Mouse (Mus musculus) embryonic facial prominence, embryonic 11.5 days (tissue): ENCODE results near the gene Gm10272. TPM values are rescaled to one million over a fixed set of nuclear protein-coding genes. Genes with fewer than 3 reads are reported as not detected.
"Not testable (repeated sequence)": the region's sequence is repeated elsewhere in the genome, so short reads cannot be mapped to it uniquely, and the experiment has no call there.

ENCODE experiments used
- ATAC-seq: fragments of 200-750 bp; cut with Nextera tagmentation; replicated peaks from 2 replicates; pipeline ENCODE4 v1.8.0; 2017; ENCODE audit warnings: low read depth; ENCODE audit not compliant: insufficient number of reproducible peaks, low FRiP score, low TSS enrichment
- DNase-seq: peaks from one replicate; pipeline ENCODE4 v3.0.0-alpha.2; 2015; ENCODE audit warnings: low spot score
- H3K27ac ChIP-seq: fragments of 300-500 bp; sonication (generic); replicated peaks from 2 replicates; pipeline ENCODE4 v1.5.1; 2014; ENCODE audit warnings: mild to moderate bottlenecking, low read depth, low read length, control low read depth
- H3K27me3 ChIP-seq: fragments of 300-500 bp; sonication (generic); 2 replicates; pipeline ENCODE4 v1.6.1; 2014; ENCODE audit warnings: mild to moderate bottlenecking, low read length, moderate library complexity, mixed read lengths; ENCODE audit not compliant: control insufficient read depth, insufficient read depth
- H3K36me3 ChIP-seq: fragments of 300-500 bp; sonication (generic); replicated peaks from 2 replicates; pipeline ENCODE4 v1.6.1; 2014; ENCODE audit warnings: low read depth, mild to moderate bottlenecking, low read length, moderate library complexity, mixed read lengths; ENCODE audit not compliant: control insufficient read depth, insufficient read depth
- H3K4me1 ChIP-seq: fragments of 300-500 bp; sonication (generic); 2 replicates; pipeline ENCODE4 v1.6.1; 2014; ENCODE audit warnings: low read length, mixed read lengths; ENCODE audit not compliant: control insufficient read depth, insufficient read depth
- H3K4me2 ChIP-seq: fragments of 300-500 bp; sonication (generic); 2 replicates; pipeline ENCODE4 v1.6.1; 2014; ENCODE audit warnings: low read depth, mild to moderate bottlenecking, control low read depth, low read length, moderate library complexity
- H3K4me3 ChIP-seq: fragments of 300-500 bp; sonication (generic); 2 replicates; pipeline ENCODE4 v1.5.1; 2014; ENCODE audit warnings: low read depth, low read length, control low read depth
- H3K9ac ChIP-seq: fragments of 300-500 bp; sonication (generic); replicated peaks from 2 replicates; pipeline ENCODE4 v1.6.1; 2014; ENCODE audit warnings: mild to moderate bottlenecking, control low read depth, low read length
- H3K9me3 ChIP-seq: fragments of 300-500 bp; sonication (generic); replicated peaks from 2 replicates; pipeline ENCODE4 v1.6.1; 2016; ENCODE audit warnings: mild to moderate bottlenecking, low read length, inconsistent platforms, mixed read lengths; ENCODE audit not compliant: control insufficient read depth
- WGBS: fragments of 180-500 bp; shearing (Covaris S2); extraction: QIAGEN DNeasy Blood & Tissue Kit; methylation state at CpG from one replicate; pipeline ENCODE4 v1.1.7; 2014; 5-methylcytosine and 5-hydroxymethylcytosine counted together
- polyA plus RNA-seq: library from polyadenylated mRNA; unstranded; fragments of >200 nt; fragmentation: Nextera tagmentation; extraction: Ambion mirVana; gene quantifications from 2 replicates; pipeline ENCODE4 v1.2.1, GENCODE M21; 2014

Gene Gm10272
- polyA plus RNA-seq, 1 experiment from 2014 or later = not detected

DNA sequence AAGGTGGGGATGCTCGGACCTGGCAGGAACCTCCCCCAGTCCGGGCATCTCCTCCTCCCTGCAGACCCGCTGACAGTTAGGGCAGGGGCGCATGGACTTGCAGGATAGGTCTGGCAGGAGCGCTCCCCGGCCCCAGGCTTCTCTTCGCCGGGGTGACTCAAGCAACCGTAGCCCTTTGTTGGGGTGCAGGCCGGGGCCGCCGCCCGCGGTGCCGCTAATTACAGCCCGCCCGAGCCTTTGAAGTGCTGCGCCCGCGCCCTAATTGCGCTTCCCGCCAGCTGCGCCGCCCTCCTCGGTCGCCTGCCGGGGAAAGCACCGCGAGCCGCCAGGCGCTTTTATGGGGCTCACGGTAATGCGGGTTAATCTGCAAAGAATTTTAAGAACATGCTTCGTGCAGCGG is 28.9 kb upstream of the Gm10272 start:
- peak overlapping the region; percentile 80 for H3K4me2 ChIP-seq
- H3K4me3 ChIP-seq = peak overlapping the region; percentile 34
- H3K36me3 ChIP-seq = no peaks in the 10 kb centered on the region
- H3K9me3 ChIP-seq = no peaks in the 10 kb centered on the region
- peak overlapping the region; percentile 37; the same call in 1 of the 2 replicates for H3K9ac ChIP-seq
- ATAC-seq (peak; percentile 61; the same call in 1 of the 2 replicates), DNase-seq (peak; percentile 63)
- WGBS = under 1% methylated on average over 35 of the region's 35 CpGs
- H3K27ac ChIP-seq = no peak overlapping the region
- peaks cover 15% of the 10 kb centered on the region for H3K27me3 ChIP-seq
- no peaks in the 10 kb centered on the region; the same call in 1 of the 2 replicates for H3K4me1 ChIP-seq

DNA sequence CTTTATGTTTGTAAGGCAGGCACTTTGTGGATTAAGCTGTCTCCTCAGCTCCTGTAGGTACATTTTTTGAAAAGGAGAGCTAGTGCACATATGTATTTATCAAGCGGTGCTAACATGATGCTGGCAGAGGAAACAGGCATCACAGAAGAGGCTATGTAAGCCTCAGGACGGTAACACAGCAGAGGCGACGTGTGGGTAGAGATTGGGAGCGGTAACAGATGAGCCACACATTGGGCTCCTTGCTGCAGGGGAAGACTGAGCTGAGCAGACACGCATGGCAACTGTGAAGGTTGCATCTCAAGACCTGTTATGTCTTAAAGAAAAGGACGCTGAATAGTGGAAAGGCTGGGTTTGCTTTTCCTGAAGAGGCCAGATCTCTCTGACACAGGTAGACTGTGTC is 23.4 kb upstream of the Gm10272 start:
- WGBS = 73% methylated on average over 7 of the region's 7 CpGs
- H3K4me2 ChIP-seq = no peak overlapping the region
- no peak overlapping the region for H3K9ac ChIP-seq
- no peaks in the 10 kb centered on the region for H3K9me3 ChIP-seq
- peaks cover 28% of the 10 kb centered on the region for H3K27me3 ChIP-seq
- DNase-seq (no peak), ATAC-seq (no peak)
- peaks cover 2% of the 10 kb centered on the region for H3K4me1 ChIP-seq
- no peak overlapping the region for H3K27ac ChIP-seq
- H3K4me3 ChIP-seq = no peak overlapping the region
- H3K36me3 ChIP-seq = no peaks in the 10 kb centered on the region

DNA sequence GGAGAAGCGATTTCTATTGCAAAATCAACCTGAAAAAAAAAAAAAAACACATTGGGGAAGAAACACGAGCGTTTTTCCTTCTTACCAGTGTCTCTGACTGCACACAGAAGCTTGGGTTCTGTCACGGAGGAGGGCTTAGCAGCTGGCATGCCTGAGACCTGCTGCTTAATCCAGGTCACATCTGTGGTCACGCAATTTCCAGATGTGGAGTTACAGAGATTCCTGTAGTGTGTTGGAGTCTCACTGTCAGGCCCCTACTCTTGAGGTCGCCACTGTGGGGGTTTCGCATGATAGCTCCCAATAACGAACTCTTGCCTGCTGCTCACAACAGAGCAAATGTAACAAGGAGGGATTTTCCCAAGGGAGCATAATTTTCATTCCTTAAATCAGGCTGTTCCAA is 22.2 kb upstream of the Gm10272 start:
- Histone ChIP-seq H3K36me3 (no peaks in the 10 kb centered on the region), H3K9me3 (no peaks in the 10 kb centered on the region), H3K27me3 (peaks cover 25% of the 10 kb centered on the region), H3K9ac (no peak overlapping the region), H3K4me1 (peaks cover 2% of the 10 kb centered on the region), H3K4me2 (no peak overlapping the region), H3K27ac (no peak overlapping the region), H3K4me3 (no peak overlapping the region)
- DNase-seq (peak; percentile 65), ATAC-seq (no peak)
- 24% methylated on average over 8 of the region's 8 CpGs for WGBS

DNA sequence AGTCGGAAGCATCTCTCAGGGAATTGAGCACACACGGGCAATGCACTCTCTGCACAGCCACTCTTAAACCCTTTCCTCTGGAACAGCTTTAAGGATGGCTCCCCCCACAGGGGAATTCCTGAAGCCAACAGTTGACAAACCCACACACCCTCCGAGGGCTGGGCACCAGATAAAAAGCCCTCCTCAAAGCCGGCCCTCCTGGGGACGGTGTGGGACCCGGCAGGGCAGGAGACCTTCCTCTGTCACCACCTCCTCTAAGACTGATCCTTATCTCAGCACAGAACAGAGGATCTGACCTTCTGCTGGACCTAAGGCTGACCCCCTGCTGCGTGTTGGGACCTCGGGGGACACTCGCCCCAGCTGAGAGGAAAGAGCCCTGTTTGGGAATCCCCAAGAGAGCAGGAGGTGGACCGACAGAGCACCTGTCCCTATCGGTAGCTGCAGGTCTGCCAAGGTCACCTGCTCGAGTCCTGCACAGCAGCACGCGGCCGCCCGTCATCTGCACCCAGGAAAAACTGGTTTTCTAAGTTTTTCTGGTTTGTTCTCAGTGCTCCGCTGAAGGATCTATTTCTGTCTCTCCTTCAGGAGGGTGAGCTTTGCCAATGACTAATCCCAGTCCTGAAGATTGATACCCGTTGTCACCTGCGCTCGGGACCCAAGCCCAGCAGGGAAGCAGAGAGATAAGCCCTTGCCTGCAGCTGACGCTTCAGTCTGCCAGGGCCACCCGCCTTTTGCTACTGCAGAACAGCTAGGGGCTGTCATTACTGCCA is 20.3 kb upstream of the Gm10272 start, which contains the start of gene Tspear:
TSS of gene Tspear (plus strand) at position 675 of the 770 bp plus-strand sequence.
- WGBS = 6% methylated on average over 22 of the region's 22 CpGs
- no peak within 1 kb of the TSS for H3K4me3 ChIP-seq
- H3K4me2 ChIP-seq = no peak within 1 kb of the TSS
- no peak within 1 kb of the TSS for H3K27ac ChIP-seq
- peak within 1 kb of the TSS; percentile 15; the same call in 1 of the 2 replicates for H3K9ac ChIP-seq
- H3K4me1 ChIP-seq = peaks cover 2% of the 10 kb centered on the region
- no peak for ATAC-seq
- peaks cover 25% of the 10 kb centered on the region for H3K27me3 ChIP-seq
- no peaks in the 10 kb centered on the region for H3K9me3 ChIP-seq
- H3K36me3 ChIP-seq = no peaks in the 10 kb centered on the region
- no peak for DNase-seq

DNA sequence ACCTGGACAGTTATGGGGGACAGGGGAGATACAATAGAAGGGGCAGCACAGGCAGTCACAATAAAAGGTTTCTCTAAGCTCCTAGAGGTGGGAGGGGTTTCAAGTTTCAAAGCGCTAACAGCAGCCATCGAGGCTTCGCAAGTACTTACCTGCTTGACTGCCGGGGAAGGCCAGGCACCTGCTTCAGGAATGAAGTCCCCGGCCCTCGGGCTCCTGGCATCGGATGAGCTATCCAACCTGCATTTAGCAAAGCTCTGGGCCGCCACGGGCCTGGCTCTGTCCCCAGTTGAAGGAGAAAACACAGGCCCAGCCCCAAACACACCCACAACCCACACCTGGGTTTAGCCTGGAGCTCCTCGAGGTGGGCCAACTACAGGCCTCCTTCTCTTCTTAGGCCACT is 19.4 kb upstream of the Gm10272 start:
- DNase-seq = peak; percentile 29
- H3K9me3 ChIP-seq = no peaks in the 10 kb centered on the region
- H3K4me2 ChIP-seq = no peak overlapping the region
- no peaks in the 10 kb centered on the region for H3K36me3 ChIP-seq
- H3K4me1 ChIP-seq = peaks cover 2% of the 10 kb centered on the region
- H3K27me3 ChIP-seq = peaks cover 25% of the 10 kb centered on the region
- WGBS = 18% methylated on average over 10 of the region's 10 CpGs
- no peak overlapping the region for H3K4me3 ChIP-seq
- H3K9ac ChIP-seq = no peak overlapping the region
- no peak for ATAC-seq
- no peak overlapping the region for H3K27ac ChIP-seq

DNA sequence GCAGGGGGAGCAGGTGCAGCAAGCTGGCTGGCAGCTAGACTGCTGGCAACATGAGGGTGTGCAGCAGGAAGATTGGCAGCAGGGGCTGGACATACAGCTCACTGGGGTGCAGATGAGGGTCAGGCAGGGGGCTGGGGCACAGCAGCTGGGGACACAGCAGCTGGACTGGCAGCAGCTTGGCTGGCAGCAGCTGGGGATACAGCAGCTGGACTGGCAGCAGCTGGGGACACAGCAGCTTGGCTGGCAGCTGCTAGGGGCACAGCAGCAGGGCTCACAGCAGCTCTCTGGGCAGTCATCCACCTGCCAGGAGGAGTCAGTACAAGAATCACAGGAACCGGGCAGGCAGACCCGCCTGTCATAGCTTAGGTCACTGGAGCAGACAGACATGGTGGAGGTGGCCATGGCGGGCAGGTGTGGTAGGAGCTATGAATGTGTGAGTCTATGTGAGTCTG is 16.0 kb upstream of the Gm10272 start, which contains the start of gene Gm19402:
TSS of gene Gm19402 (minus strand) at position 402 of the 452 bp plus-strand sequence.
- H3K27me3 ChIP-seq = peaks cover 25% of the 10 kb centered on the region
- not testable (repeated sequence) for DNase-seq, H3K9me3 ChIP-seq, H3K4me1 ChIP-seq, H3K36me3 ChIP-seq, H3K4me2 ChIP-seq, H3K27ac ChIP-seq, H3K4me3 ChIP-seq, H3K9ac ChIP-seq, ATAC-seq
- WGBS = 77% methylated on average over 3 of the region's 3 CpGs

DNA sequence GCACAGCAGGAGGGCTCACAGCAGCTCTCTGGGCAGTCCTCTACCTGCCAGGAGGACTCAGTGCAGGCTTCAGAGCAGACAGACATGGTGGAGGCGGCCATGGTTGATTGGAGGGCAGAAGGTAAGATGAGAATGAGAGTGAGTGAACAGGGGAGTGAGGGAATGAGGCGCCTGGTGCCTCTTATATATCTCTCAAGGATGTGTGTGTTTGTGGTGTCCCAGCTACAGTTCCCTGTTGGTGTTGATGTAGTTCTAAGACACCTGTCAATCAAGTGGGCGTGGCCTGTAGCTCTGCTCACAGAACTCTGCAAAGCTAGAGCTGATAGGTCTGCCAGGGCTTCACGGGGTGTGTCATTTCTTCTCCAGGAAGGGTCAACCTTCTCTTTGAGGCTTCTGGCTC is 9.3 kb upstream of the Gm10272 start, which contains the start of gene Gm9508:
TSS of gene Gm9508 (minus strand) at position 101 of the 400 bp plus-strand sequence.
- no peak within 1 kb of the TSS for H3K27ac ChIP-seq
- WGBS = 35% methylated on average over 4 of the region's 4 CpGs
- no peaks in the 10 kb centered on the region for H3K4me1 ChIP-seq
- no peak for DNase-seq
- H3K9ac ChIP-seq = no peak within 1 kb of the TSS
- ATAC-seq = no peak
- no peaks in the 10 kb centered on the region for H3K9me3 ChIP-seq
- no peaks in the 10 kb centered on the region for H3K36me3 ChIP-seq
- no peak within 1 kb of the TSS for H3K4me2 ChIP-seq
- H3K4me3 ChIP-seq = no peak within 1 kb of the TSS
- H3K27me3 ChIP-seq = no peaks in the 10 kb centered on the region

DNA sequence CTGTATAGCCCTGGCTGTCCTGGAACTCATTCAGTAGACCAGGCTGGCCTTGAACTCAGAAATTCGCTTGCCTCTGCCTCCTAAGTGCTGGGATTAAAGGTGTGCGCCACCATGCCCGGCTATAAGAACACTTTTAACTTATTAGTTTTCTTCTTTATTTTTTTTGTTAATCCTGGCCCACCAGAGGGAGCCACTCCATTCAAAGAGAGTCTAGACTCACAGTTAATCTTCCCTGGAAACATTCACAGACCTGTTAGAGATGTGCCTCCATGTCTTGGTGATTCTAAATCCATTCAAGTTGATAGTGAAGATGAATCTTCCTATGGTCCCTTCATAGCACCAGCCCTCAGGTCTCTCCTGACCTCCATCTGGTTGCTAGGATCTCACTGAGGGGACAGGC is 3.4 kb downstream of the Gm10272 start:
- Histone ChIP-seq H3K27me3 (no peaks in the 10 kb centered on the region), H3K27ac (no peak overlapping the region), H3K4me1 (no peaks in the 10 kb centered on the region), H3K36me3 (no peaks in the 10 kb centered on the region), H3K9me3 (no peaks in the 10 kb centered on the region), H3K9ac (no peak overlapping the region), H3K4me2 (no peak overlapping the region), H3K4me3 (no peak overlapping the region)
- WGBS = 78% methylated on average over 3 of the region's 3 CpGs
- no peak for ATAC-seq
- no peak for DNase-seq
